Mouse (Mus musculus) embryonic facial prominence, embryonic 14.5 days (tissue): ENCODE data around the gene 4933407L21Rik. TPM values are rescaled to one million over a fixed set of nuclear protein-coding genes. Genes with fewer than 3 reads are reported as not detected.
A peak's percentile ranks its signal among the peaks of the same experiment; 100 is the strongest.

Source experiments
- ATAC-seq: fragments of 200-750 bp; cut with Nextera tagmentation; 2 replicates; pipeline ENCODE4 v1.8.0; 2017; ENCODE audit warnings: low read depth, moderate number of reproducible peaks, moderate TSS enrichment
- DNase-seq: peaks from one replicate; pipeline ENCODE4 v3.0.0-alpha.2; 2015; ENCODE audit warnings: low spot score
- H3K27ac ChIP-seq: fragments of 300-500 bp; sonication (generic); replicated peaks from 2 replicates; pipeline ENCODE4 v1.5.1; 2014; ENCODE audit warnings: low read depth, mild to moderate bottlenecking, low read length, moderate library complexity
- H3K27me3 ChIP-seq: fragments of 300-500 bp; sonication (generic); replicated peaks from 2 replicates; pipeline ENCODE4 v1.6.1; 2014; ENCODE audit warnings: low read length; ENCODE audit not compliant: control insufficient read depth, insufficient read depth
- H3K36me3 ChIP-seq: fragments of 300-500 bp; sonication (generic); 2 replicates; pipeline ENCODE4 v1.6.1; 2014; ENCODE audit warnings: low read length, mixed read lengths; ENCODE audit not compliant: control insufficient read depth, insufficient read depth
- H3K4me1 ChIP-seq: fragments of 300-500 bp; sonication (generic); 2 replicates; pipeline ENCODE4 v1.6.1; 2014; ENCODE audit warnings: antibody characterized with exemption, low read length; ENCODE audit not compliant: control insufficient read depth, insufficient read depth
- H3K4me2 ChIP-seq: fragments of 300-500 bp; sonication (generic); 2 replicates; pipeline ENCODE4 v1.6.1; 2014; ENCODE audit warnings: low read depth, mild to moderate bottlenecking, low read length, moderate library complexity, mixed read lengths
- H3K4me3 ChIP-seq: fragments of 300-500 bp; sonication (generic); 2 replicates; pipeline ENCODE4 v1.5.1; 2014; ENCODE audit warnings: low read depth, mild to moderate bottlenecking, low read length
- H3K9ac ChIP-seq: fragments of 300-500 bp; sonication (generic); 2 replicates; pipeline ENCODE4 v1.6.1; 2014; ENCODE audit warnings: low read depth, mild to moderate bottlenecking, low read length, moderate library complexity, mixed read lengths
- H3K9me3 ChIP-seq: fragments of 300-500 bp; sonication (generic); 2 replicates; pipeline ENCODE4 v1.6.1; 2016; ENCODE audit warnings: low read length; ENCODE audit not compliant: control insufficient read depth
- WGBS: fragments of 180-500 bp; shearing (Covaris S2); extraction: QIAGEN DNeasy Blood & Tissue Kit; methylation state at CpG from one replicate; pipeline ENCODE4 v1.1.7; 2014; 5-methylcytosine and 5-hydroxymethylcytosine counted together
- polyA plus RNA-seq: library from polyadenylated mRNA; unstranded; fragments of >200 nt; fragmentation: Nextera tagmentation; extraction: Ambion mirVana; gene quantifications from 2 replicates; pipeline ENCODE4 v1.2.1, GENCODE M21; 2014

The 4933407L21Rik gene
- 0.43 and 0.54 TPM in 2 replicates for polyA plus RNA-seq

DNA sequence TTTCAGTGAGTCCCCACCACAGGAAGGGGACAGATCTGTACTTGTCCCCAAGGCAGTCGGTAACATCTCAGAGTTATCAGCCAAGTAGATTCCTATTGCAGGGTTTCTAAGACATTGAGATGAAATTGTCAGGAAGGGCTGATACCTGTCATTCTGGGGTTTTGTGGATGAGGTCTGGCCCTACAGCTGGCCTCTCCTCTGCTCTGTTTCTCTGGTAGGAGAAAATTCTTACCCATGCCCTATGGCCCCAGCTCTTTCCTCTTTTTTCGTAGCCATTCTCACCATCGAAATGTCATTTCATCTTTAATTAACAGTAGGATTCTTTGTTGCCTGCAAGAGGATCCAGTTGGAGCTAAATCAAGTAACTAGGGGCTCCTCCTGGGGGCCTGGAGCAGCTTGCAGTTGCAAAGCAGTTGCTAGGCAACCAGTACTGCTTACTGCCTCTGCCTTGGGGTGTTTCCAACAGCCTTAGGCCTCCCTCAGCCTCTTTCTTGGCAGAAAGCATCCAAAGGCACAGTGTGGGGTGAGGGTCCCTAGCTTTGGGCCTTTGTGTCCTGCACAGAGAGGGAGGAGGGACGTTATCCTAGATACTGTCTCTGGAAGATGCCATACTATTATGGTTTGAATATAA is at the start of gene 4933407L21Rik:
4933407L21Rik (plus strand) TSS at position 427 of the 631 bp plus-strand sequence.
- Histone ChIP-seq H3K9me3 (no peaks in the 10 kb centered on the region), H3K4me2 (no peak within 1 kb of the TSS), H3K27me3 (no peaks in the 10 kb centered on the region), H3K27ac (peak within 1 kb of the TSS; percentile 44; the same call in 1 of the 2 replicates), H3K4me1 (peaks cover 11% of the 10 kb centered on the region; the same call in 1 of the 2 replicates), H3K4me3 (no peak within 1 kb of the TSS), H3K36me3 (no peaks in the 10 kb centered on the region), H3K9ac (peak within 1 kb of the TSS; percentile 37; the same call in 1 of the 2 replicates)
- peak; percentile 93 for DNase-seq
- WGBS: 37% methylated on average over 4 of the region's 4 CpGs
- peak; percentile 88 for ATAC-seq

DNA sequence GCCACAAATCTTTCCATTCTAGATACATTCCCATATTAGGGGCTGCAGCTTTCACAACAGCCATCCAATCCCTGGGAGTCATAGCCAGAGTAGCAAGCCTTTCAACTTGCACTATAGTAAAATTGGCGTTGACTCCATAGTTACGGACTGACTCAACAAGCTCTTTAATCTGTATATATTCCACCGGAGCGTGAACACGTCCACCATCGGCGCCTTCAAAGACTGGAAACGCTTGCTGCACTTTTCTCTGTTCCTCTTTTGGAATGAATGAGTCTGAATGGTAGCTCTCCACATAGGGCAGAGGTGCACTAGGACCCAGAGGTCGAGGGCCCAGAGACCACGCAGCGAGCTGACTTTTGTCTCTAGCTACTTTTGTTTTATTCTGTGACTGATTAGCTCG is 46.3 kb upstream of the 4933407L21Rik start:
- WGBS: 86% methylated on average over 12 of the region's 12 CpGs

DNA sequence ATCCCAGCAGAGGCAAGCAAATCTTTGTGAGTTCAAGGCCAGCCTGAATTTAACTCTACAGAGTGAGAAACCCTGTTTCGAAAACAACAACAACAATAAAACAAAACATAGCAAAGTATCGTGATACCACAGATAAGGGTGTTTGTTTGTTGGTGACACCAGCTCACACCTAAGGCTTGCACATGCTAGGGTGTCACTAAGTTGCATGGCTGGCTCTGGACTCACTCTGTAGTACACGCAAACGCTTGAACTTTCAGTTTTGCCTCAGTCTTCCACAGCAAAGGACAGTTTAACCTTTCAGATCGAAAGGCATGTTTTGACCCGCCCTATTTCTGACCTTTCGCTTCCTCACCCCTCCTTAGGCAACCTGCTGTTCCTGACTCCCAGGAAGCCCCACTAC is 41.1 kb upstream of the 4933407L21Rik start:
- 87% methylated on average over 7 of the region's 7 CpGs for WGBS
- DNase-seq (no peak), ATAC-seq (no peak)
- no peak overlapping the region for H3K4me2 ChIP-seq
- H3K9me3 ChIP-seq: 0 out of 2 replicates have a peak, but pooled peaks cover 3% of the 10 kb centered on the region
- no peak overlapping the region for H3K4me3 ChIP-seq
- H3K27ac ChIP-seq: no peak overlapping the region
- no peaks in the 10 kb centered on the region for H3K27me3 ChIP-seq
- no peak overlapping the region for H3K9ac ChIP-seq
- no peaks in the 10 kb centered on the region for H3K36me3 ChIP-seq
- H3K4me1 ChIP-seq: no peaks in the 10 kb centered on the region

More for the DNA sequence above, 46.3 kb upstream of the 4933407L21Rik start:
- no peaks in the 10 kb centered on the region for H3K36me3 ChIP-seq
- no peak overlapping the region for H3K27ac ChIP-seq
- H3K9me3 ChIP-seq: peaks cover 15% of the 10 kb centered on the region; the same call in 1 of the 2 replicates
- no peak overlapping the region for H3K4me3 ChIP-seq
- no peak overlapping the region for H3K4me2 ChIP-seq
- H3K9ac ChIP-seq: no peak overlapping the region
- no peaks in the 10 kb centered on the region for H3K27me3 ChIP-seq
- H3K4me1 ChIP-seq: no peaks in the 10 kb centered on the region
- DNase-seq: no peak
- ATAC-seq: no peak

DNA sequence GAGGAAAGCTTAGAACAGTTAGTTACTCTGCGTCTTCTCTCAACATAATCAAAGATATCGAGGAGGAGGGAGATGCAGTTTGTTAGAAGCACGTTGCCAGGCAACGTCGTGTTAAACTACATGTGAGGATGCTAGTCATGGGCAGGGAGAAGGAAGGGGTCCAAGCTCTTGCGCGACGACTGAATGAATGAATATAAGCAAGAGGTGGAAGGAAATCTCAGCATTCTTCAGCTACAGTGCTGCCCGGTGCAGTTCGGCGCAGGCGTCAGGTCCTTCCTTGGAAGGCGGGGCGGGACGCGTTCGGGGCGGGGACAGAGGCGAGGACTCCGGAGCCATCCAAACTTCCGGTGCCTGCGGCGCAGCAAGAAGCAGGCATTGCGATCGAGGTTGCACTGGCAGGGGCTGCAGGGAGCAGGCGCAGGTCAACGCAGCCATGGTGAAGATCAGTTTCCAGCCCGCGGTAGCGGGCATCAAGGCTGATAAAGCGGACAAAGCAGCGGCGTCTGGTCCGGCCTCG is 34.0 kb upstream of the 4933407L21Rik start, which contains the start of gene Itm2c:
Itm2c (plus strand) TSS at position 51 of the 517 bp plus-strand sequence.
- Histone ChIP-seq H3K4me1 (peaks cover 37% of the 10 kb centered on the region), H3K4me3 (peak within 1 kb of the TSS; percentile 84), H3K27ac (peak within 1 kb of the TSS; percentile 93), H3K27me3 (no peaks in the 10 kb centered on the region), H3K36me3 (no peaks in the 10 kb centered on the region), H3K9ac (peak within 1 kb of the TSS; percentile 83), H3K9me3 (no peaks in the 10 kb centered on the region), H3K4me2 (peak within 1 kb of the TSS; percentile 85)
- under 1% methylated on average over 19 of the region's 35 CpGs for WGBS
- DNase-seq (peak; percentile 94), ATAC-seq (peak; percentile 86)

DNA sequence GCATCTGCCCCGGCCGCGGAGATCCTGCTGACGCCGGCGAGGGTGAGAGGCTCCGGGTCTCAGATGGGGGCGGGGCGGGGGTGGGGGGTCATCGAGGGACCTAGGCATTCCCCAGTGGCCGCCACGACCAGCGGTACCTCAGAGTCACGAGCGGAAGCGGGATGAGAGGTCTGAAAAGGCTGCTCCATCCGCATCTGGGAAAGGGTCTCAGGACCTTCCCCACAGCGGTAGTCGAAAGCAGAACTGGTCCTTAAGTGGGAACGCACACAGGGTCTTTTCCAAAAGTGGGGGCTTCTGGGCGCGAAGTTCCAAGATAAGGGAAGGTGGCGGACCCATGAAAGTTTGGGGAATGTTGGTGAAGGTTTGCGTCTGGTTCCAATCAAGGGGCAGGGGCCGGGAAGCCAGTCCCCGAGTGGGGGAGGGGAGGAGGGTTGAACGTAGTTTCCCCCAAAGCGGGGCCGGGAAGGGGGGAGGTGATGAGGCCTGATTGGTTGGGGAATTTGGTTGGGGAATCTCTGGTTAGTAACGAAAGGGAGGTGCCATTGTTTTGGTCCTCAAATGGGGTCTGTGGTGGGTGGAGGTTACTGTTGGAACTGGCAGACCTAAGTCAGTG is 33.4 kb upstream of the 4933407L21Rik start:
- no peaks in the 10 kb centered on the region for H3K27me3 ChIP-seq
- H3K9ac ChIP-seq: peak overlapping the region; percentile 83
- no peaks in the 10 kb centered on the region for H3K9me3 ChIP-seq
- under 1% methylated on average over 20 of the region's 30 CpGs for WGBS
- H3K4me2 ChIP-seq: peak overlapping the region; percentile 85
- H3K4me1 ChIP-seq: peaks cover 39% of the 10 kb centered on the region
- H3K27ac ChIP-seq: peak overlapping the region; percentile 93
- DNase-seq (peak; percentile 88), ATAC-seq (peak; percentile 30; the same call in 1 of the 2 replicates)
- H3K4me3 ChIP-seq: peak overlapping the region; percentile 84
- H3K36me3 ChIP-seq: no peaks in the 10 kb centered on the region

DNA sequence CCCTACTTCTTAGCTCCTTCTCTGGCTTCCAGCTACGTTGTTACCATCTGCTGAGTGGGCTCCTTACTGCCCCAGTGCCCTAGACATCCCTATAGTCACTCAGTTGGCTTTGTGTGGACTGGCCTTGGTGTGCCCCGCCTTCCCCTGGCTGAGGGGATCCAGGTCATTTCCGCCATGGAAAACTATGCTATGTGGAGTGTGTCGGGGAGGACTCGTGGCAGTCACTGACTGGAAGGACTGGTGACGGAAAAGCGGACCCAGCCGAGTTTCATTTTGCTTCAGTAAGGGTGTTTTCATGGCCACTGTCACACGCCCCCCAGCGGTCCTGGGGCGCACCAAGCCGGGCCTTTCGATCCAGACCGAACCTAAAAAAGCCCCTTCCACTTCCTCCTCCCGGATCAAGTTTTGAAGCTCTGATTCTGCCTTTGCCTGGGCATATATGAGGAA is 32.9 kb upstream of the 4933407L21Rik start:
- H3K27me3 ChIP-seq: no peaks in the 10 kb centered on the region
- H3K36me3 ChIP-seq: no peaks in the 10 kb centered on the region
- no peaks in the 10 kb centered on the region for H3K9me3 ChIP-seq
- H3K4me3 ChIP-seq: peak overlapping the region; percentile 84
- ATAC-seq (peak; percentile 41), DNase-seq (peak; percentile 72)
- H3K4me2 ChIP-seq: peak overlapping the region; percentile 85
- H3K4me1 ChIP-seq: peaks cover 44% of the 10 kb centered on the region
- H3K27ac ChIP-seq: peak overlapping the region; percentile 93
- H3K9ac ChIP-seq: peak overlapping the region; percentile 83
- WGBS: 3% methylated on average over 15 of the region's 15 CpGs

DNA sequence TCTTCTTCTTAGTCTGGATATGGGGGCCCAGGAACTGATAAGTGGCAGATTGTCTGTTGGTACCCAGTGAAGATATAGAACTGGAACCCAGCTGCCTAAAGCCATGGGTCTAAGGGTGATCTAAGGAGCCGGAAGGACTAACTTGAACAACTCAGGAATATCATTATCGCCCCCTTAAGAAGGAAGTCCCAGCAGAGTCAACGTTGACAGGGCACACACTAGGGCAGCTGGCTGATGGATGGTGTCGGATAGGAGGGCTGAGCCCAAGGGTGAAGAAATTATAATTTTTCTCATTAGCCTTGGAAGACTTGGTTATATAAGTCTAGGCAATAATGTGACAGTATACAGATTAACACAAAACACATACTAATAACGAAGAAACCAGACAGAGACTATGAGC is 32.2 kb upstream of the 4933407L21Rik start:
- Histone ChIP-seq H3K9ac (peak overlapping the region; percentile 83), H3K27ac (peak overlapping the region; percentile 93)
- 67% methylated on average over 5 of the region's 5 CpGs for WGBS

DNA sequence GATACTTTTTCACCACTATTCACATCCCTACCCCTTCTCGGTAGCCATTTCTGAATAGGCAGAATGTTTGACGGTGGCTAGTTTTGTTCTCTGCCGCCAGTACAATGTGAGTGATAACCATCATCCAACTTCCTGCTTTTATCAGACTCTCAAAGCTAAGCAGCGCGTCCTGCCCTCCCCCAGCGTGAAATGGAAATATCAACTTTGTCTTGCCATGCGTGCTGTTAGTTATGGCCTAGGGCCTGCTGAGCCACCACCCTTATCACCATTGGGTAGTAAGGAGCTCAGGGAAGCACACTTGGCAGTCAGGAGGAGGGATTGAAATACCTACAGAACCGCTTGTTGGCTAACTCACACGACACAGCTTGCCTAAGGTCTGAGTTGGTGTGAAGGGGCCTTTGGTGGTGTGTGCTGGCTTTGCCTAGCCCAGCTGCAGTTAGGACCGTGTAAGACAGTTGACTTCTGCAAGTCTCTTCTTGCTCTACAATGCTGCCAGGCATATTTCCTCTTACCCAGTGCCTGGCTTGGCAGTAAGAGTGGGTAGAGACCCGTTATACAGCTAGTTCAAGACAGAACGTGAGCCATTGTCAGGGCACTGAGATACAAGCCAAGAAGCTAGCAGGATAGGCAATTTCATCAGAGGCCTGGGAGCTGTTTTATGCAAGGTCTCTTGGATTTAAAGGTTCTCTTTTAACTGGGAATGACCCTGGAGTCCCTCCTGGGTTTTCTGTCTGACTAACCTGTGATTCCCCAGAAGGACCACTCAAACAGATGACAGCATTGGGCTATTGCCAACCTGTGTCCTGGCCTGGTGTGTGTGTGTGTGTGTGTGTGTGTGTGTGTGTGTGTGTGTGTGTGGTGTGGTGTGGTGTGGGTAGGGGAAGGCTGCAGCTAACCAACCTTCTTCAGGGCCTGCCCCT is 31.2 kb upstream of the 4933407L21Rik start:
- Histone ChIP-seq H3K36me3 (no peaks in the 10 kb centered on the region), H3K27ac (peak overlapping the region; percentile 62), H3K4me1 (peaks cover 58% of the 10 kb centered on the region), H3K27me3 (no peaks in the 10 kb centered on the region), H3K4me3 (0 out of 2 replicates have a peak overlapping the region, but pooled peaks have one; percentile 4), H3K9me3 (no peaks in the 10 kb centered on the region), H3K4me2 (peak overlapping the region; percentile 85), H3K9ac (no peak overlapping the region; the same call in 1 of the 2 replicates)
- peak; percentile 27 for DNase-seq
- WGBS: 42% methylated on average over 12 of the region's 12 CpGs
- no peak for ATAC-seq

More for the DNA sequence above, 32.2 kb upstream of the 4933407L21Rik start:
- no peaks in the 10 kb centered on the region for H3K9me3 ChIP-seq
- DNase-seq: no peak
- no peak for ATAC-seq
- peak overlapping the region; percentile 85 for H3K4me2 ChIP-seq
- H3K4me1 ChIP-seq: peaks cover 49% of the 10 kb centered on the region
- peak overlapping the region; percentile 84 for H3K4me3 ChIP-seq
- no peaks in the 10 kb centered on the region for H3K27me3 ChIP-seq
- H3K36me3 ChIP-seq: no peaks in the 10 kb centered on the region
